Mouse (Mus musculus) monocyte, adult 5-6 weeks (primary cell): ENCODE measurements around the gene Gzmm. TPM values are rescaled to one million over a fixed set of nuclear protein-coding genes. Genes with fewer than 3 reads are reported as not detected.

Experiments used
- ATAC-seq: fragments of 153-309, 156-312 bp; replicated peaks from 2 replicates; pipeline ENCODE4 v1.8.0; 2017; ENCODE audit warnings: mild to moderate bottlenecking; ENCODE audit not compliant: low TSS enrichment, insufficient number of reproducible peaks, severe bottlenecking, poor library complexity, low FRiP score
- total RNA-seq: library from RNA; stranded (forward); fragments of 200-1000, 200-491, 200-594 nt; gene quantifications from 3 replicates; pipeline ENCODE4 v1.2.3, GENCODE M21; 2017

Gene Gzmm
- total RNA-seq, result 0.29 to 17.0 TPM (median 3.0 TPM) in 3 replicates

DNA sequence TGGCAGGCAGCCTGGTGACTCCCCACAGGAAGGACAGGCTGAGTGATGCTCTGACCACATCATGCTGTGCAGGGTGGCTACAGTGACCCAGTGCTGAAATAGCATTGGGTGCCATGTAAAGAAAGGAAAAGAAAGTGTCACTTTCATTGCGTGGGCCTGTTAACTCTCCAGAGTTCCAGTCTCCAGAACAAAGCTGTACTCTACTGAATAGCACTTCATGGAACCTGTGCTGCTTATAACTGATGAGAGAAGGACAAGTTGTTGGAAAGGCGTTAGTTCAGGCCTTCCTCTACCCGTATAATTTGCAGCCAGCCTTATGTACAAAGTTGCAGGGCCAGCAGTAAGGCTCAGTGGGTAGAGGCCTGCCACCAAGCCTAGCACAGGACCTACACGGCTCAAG, at the start of gene Gzmm:
Gzmm (plus strand) TSS at position 301 of the 400 bp plus-strand sequence.
- no peak for ATAC-seq

DNA sequence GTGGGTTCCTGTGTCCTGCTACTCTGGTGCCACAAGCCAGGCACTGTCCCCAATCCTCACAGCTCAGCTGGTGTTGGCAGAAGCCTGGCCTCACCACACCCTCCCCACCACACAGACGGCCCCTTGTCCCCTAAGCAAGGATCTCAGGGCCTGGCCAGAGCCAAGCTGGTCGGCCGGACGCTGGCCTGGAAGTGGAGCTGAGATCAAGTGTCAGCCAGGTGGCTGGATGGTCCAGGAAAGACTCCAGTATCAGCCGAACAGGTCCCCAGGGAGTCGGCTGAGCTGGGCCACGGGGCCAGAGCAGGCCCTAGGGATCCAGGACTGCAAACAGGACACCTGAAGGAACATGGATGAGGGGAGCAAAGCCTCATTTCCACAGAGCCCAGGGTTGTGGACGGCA, 43.1 kb upstream of the Gzmm start, which contains the start of gene Odf3l2:
Odf3l2 (minus strand) TSS at position 28 of the 400 bp plus-strand sequence.
- ATAC-seq, result no peak

DNA sequence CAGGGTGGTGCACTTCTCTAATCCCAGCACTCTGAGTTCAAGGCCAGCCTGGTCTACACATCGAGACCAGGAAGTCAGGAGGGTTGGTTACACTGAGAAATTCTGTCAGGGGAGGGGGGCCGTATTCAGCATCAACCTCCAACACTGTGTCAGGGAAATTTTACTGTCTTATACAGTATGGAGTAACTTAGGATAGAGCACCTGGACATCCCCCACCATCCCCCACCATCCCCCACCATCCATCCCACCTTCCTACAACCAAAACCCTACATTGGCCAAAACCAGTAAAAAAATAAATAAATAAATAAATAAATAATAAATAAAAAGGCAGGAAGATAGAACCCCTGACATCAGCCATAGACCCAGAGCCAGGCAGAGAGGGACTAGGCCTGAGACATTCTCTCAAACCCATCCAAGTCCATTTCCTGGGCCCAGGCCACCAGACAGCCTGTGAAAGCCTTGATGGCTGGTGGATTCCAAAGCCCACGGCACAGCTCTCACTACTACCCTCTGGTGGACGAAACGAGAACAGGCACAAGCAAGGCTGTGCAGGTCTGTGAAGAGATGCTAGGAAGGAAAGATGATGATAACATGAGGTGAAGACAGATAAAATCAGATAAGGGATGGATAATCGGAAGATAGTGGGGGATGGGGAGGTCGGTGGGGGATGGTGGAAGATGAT, 39.6 kb upstream of the Gzmm start:
- peak; percentile 67 for ATAC-seq

DNA sequence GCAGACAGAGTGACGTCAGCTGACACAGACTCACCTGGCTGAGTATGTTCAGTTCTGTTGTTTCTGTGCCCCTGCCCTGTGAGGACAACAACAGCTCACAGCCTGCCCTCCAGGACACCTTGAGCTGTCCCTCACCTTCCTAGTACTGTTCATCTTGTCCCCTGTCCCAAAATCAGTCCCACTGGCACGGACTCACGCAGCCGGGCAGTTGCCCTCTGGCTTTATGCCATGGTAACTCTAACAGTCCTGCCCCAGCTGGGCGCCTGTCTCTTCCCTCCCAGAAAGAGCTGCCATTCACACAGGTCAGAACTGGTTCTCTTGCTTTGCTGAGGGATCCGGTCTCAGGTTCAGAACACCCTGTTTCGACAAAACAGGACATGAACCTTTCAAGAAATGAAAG, 36.0 kb upstream of the Gzmm start:
- 0 out of 2 replicates have a peak, but pooled peaks have one; percentile 8 for ATAC-seq

GRCm38 (mm10) chr10:79654946-79655395, 33.8 kb upstream of the Gzmm start:
- no peak for ATAC-seq

DNA sequence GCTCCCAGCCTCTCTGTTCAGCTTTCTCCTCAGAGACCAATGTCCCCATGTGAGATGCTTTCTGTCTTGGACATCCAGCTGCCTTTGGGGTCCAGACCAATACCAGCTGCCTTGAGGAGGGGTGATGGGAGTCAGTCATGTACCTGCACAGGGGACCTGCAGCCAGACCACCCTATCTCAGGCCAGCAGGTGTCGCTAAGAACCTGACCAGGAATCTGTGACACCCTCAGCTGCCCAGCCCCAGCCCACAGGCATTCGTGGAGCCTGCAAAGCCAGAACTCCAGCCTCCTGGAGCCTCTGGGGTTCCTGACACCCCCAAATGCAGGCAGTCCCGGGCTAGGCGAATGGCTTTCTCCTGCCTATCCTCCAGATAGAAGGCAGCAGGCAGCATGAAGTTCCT, 30.0 kb upstream of the Gzmm start:
- ATAC-seq, result no peak

DNA sequence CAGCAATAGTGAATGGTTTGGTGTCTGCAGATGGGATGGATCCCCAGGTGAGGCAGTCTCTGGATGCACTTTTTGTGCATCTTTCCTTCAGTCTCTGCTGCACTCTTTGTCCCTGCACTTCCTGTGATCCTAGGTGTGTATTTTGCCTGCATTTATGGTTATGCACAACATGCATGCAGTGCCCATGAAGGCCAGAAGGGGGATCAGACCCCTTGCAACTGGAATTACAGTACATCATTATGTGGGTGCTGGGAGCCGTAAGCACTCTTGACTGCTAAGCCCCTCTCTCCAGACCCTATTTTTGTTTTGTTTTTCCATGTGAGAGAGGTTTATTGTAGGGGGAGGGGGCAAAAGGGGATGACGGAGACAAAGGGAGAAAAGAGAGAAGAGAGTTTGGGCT, 28.5 kb upstream of the Gzmm start:
- ATAC-seq, result no peak

- no peak for ATAC-seq
Measured at GRCm38 (mm10) chr10:79661861-79662260, 27.0 kb upstream of the Gzmm start.

- peak; percentile 32; the same call in 1 of the 2 replicates for ATAC-seq
Measured at GRCm38 (mm10) chr10:79664131-79664665, 24.6 kb upstream of the Gzmm start, which contains the start of gene Madcam1. Gene Madcam1 (plus strand): TSS chr10:79664559.

- no peak for ATAC-seq
Measured at GRCm38 (mm10) chr10:79665051-79665450, 23.8 kb upstream of the Gzmm start.

DNA sequence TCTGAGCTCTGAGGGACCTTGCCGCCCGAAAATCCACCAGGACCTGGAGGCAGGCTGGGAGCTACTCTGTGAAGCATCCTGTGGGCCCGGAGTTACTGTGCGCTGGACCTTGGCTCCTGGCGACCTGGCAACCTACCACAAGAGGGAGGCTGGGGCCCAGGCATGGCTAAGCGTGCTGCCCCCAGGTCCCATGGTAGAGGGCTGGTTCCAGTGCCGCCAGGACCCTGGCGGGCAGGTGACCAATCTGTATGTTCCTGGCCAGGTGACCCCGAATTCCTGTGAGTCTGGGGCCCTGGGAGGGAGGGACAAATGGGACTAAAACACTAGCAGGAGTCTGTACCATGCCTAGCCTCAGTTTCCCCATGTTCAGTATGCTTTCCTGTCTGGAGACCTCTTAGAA, 22.3 kb upstream of the Gzmm start:
- ATAC-seq, result no peak

- ATAC-seq, result no peak
Measured at GRCm38 (mm10) chr10:79668076-79668475, 20.7 kb upstream of the Gzmm start.

- peak; percentile 66 for ATAC-seq
Measured at GRCm38 (mm10) chr10:79668771-79669575, 19.8 kb upstream of the Gzmm start, which contains the start of gene Tpgs1. Gene Tpgs1 (plus strand): TSS chr10:79669369.

- ATAC-seq, result no peak
Measured at GRCm38 (mm10) chr10:79669576-79670057, 19.2 kb upstream of the Gzmm start.

GRCm38 (mm10) chr10:79670071-79670888, 18.5 kb upstream of the Gzmm start:
- no peak for ATAC-seq

DNA sequence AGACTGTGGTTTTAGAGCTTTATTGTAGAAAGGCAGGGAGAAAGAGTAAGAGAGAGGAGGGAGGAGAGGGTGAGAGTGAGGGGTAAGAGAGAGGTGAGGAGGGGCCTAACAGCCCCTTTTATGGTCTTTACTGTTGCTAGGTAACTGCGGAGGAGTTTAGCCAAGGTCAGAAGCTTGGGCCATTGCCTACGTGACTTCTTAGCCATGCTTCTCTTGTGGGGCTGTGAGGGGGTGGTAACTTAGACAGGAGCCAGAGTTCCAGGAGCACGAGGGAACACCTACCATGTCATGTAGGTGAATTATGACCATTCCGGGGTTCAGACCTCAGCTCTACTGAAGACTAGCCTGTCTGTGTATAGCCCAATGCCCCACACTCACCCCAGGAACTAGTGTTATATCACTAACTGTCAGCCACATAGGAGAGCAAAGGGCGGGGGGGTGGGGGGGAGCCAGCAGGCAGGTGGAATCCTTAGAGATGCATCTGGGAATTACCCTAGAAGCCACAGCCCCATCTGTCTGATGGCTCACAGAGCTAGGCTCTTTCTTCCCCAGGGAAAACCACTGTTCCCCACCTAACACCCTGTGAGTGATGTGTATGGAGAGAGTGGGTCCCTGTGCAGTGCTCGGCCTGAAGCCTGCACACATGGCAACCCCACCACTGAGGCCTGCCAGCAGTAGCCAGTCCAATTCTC, 17.3 kb upstream of the Gzmm start:
- no peak for ATAC-seq

GRCm38 (mm10) chr10:79672088-79672455, 16.7 kb upstream of the Gzmm start:
- ATAC-seq, result no peak

GRCm38 (mm10) chr10:79673054-79673453, 15.8 kb upstream of the Gzmm start:
- ATAC-seq, result no peak
